Mouse (Mus musculus): ENCODE results near the gene Spag9.

DNA sequence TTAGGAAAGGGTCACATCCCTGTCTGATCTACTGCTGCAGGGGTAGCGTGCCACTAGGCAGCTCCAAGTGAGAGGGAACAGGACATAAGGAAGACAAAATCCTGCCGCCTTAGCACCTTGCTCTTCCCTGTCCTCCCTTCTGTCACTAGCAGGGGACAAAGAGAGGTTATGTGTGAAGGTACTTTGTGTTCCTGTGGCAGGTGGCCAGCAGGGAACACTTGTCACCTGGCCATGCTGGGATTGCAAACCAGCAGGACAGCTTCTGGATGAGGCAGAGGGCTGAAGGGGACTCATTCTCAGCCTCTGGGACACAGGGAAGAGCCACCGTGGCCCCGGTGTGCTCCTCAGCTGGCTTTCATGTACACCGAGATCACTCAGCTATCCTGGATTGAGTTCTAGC, 175.8 kb downstream of the Spag9 start:
- no peak for TF ChIP-seq CTCF (IDR thresholded peaks at IDR 0.05; ENCODE audit: insufficient read depth, low read depth, low read length)
- no peak for TF ChIP-seq POLR2A (IDR thresholded peaks at IDR 0.05; ENCODE audit: insufficient read depth, low read depth, low read length)
